Comparison of ENCODE assay signal across 7 mouse cellular contexts in genomic region chr7:100178891-100179233, GRCm38 (mm10). TPM values are rescaled to one million over a fixed set of nuclear protein-coding genes. Genes with fewer than 3 reads are reported as not detected.
A peak's percentile ranks its signal among the peaks of the same experiment; 100 is the strongest.
DNase-seq lines count a peak whose midpoint lies in the region; ATAC-seq and TF ChIP-seq lines count a peak whose summit lies in the region.

No protein-coding gene starts in this region.

- ATAC-seq in forebrain, embryonic 11.5 days (replicated peaks; ENCODE audit: low FRiP score): no peak
- no peak for ATAC-seq in limb, embryonic 11.5 days (ENCODE audit: insufficient number of reproducible peaks, low FRiP score, low TSS enrichment, low read depth)
- ATAC-seq in neural tube, embryonic 14.5 days (ENCODE audit: low read depth): no peak

- no peak for TF ChIP-seq CTCF in testis, adult 2 months (IDR thresholded peaks at IDR 0.05; ENCODE audit: control insufficient read depth, insufficient read depth, insufficient replicate concordance, low read depth, low read length)

- H3K4me2 ChIP-seq in forebrain, embryonic 11.5 days (ENCODE audit: low read depth, low read length, severe bottlenecking): peak overlapping the region; percentile 58
- peak overlapping the region; percentile 62 for H3K4me2 ChIP-seq in limb, embryonic 11.5 days (ENCODE audit: low read depth, severe bottlenecking)
- H3K4me2 ChIP-seq in neural tube, embryonic 14.5 days (ENCODE audit: low read depth, low read length): peak overlapping the region; percentile 62

- H3K4me1 ChIP-seq in testis, adult 2 months (ENCODE audit: control insufficient read depth, insufficient read depth, low read length): peaks cover 12% of the 10 kb centered on the region
- H3K4me1 ChIP-seq in forebrain, embryonic 11.5 days (replicated peaks; ENCODE audit: control insufficient read depth, insufficient read depth, low read length): peaks cover 7% of the 10 kb centered on the region
- H3K4me1 ChIP-seq in limb, embryonic 11.5 days (ENCODE audit: control insufficient read depth, insufficient read depth, low read length): peaks cover 3% of the 10 kb centered on the region; the same call in 1 of the 2 replicates
- H3K4me1 ChIP-seq in neural tube, embryonic 14.5 days (ENCODE audit: control insufficient read depth, insufficient read depth, low read length): peaks cover 9% of the 10 kb centered on the region; the same call in 1 of the 2 replicates

- H3K27me3 ChIP-seq in testis, adult 2 months (ENCODE audit: control insufficient read depth, insufficient read depth, low read length): peaks cover 7% of the 10 kb centered on the region
- peaks cover 26% of the 10 kb centered on the region for H3K27me3 ChIP-seq in forebrain, embryonic 11.5 days (ENCODE audit: control insufficient read depth, insufficient read depth, low read length)
- H3K27me3 ChIP-seq in limb, embryonic 11.5 days (ENCODE audit: control insufficient read depth, insufficient read depth, low read length): peaks cover 36% of the 10 kb centered on the region
- peaks cover 16% of the 10 kb centered on the region for H3K27me3 ChIP-seq in neural tube, embryonic 14.5 days (ENCODE audit: control insufficient read depth, insufficient read depth, low read length)

- H3K4me3 ChIP-seq in testis, adult 2 months (ENCODE audit: control insufficient read depth, low read depth, low read length): peak overlapping the region; percentile 85
- H3K4me3 ChIP-seq in forebrain, embryonic 11.5 days (ENCODE audit: low read depth, low read length): peak overlapping the region; percentile 28
- H3K4me3 ChIP-seq in limb, embryonic 11.5 days (ENCODE audit: low read depth, low read length): peak overlapping the region; percentile 32
- peak overlapping the region; percentile 29 for H3K4me3 ChIP-seq in neural tube, embryonic 14.5 days (ENCODE audit: low read depth, low read length)

- no peak overlapping the region for H3K27ac ChIP-seq in testis, adult 2 months (ENCODE audit: control insufficient read depth, insufficient read depth, low read depth, low read length)
- H3K27ac ChIP-seq in forebrain, embryonic 11.5 days (ENCODE audit: low read depth, low read length): no peak overlapping the region
- no peak overlapping the region for H3K27ac ChIP-seq in limb, embryonic 11.5 days (replicated peaks; ENCODE audit: low read depth, low read length)
- H3K27ac ChIP-seq in neural tube, embryonic 14.5 days (ENCODE audit: low read depth, low read length): no peak overlapping the region

- peak overlapping the region; percentile 29; the same call in 1 of the 2 replicates for H3K9ac ChIP-seq in forebrain, embryonic 11.5 days (ENCODE audit: low read length)
- H3K9ac ChIP-seq in limb, embryonic 11.5 days (ENCODE audit: low read length): no peak overlapping the region
- no peak overlapping the region for H3K9ac ChIP-seq in neural tube, embryonic 14.5 days (replicated peaks; ENCODE audit: low read depth, low read length)

- WGBS in forebrain, embryonic 11.5 days: 2% methylated on average over 15 of the region's 15 CpGs
- WGBS in limb, embryonic 11.5 days: 1% methylated on average over 15 of the region's 15 CpGs
- WGBS in neural tube, embryonic 14.5 days: 1% methylated on average over 15 of the region's 15 CpGs

- no peak for TF ChIP-seq POLR2A in testis, adult 2 months (IDR thresholded peaks at IDR 0.05; ENCODE audit: control insufficient read depth, low read depth, low read length)

- DNase-seq in testis, postnatal 10 days (ENCODE audit: low spot score): no peak
- peak; percentile 53 for DNase-seq in forebrain, embryonic 11.5 days (ENCODE audit: low spot score)
- DNase-seq in limb, embryonic 11.5 days (ENCODE audit: low spot score): no peak
- no peak for DNase-seq in left cerebral cortex, adult 18-20 months (ENCODE audit: low spot score in 2 of 2)
- no peak for DNase-seq in gastrocnemius, postnatal 10 days

- H3K36me3 ChIP-seq in testis, adult 2 months (ENCODE audit: control insufficient read depth, insufficient read depth, low read length): no peaks in the 10 kb centered on the region
- H3K36me3 ChIP-seq in forebrain, embryonic 11.5 days (ENCODE audit: control insufficient read depth, insufficient read depth, low read length): no peaks in the 10 kb centered on the region
- H3K36me3 ChIP-seq in limb, embryonic 11.5 days (ENCODE audit: control insufficient read depth, insufficient read depth, low read length): no peaks in the 10 kb centered on the region
- no peaks in the 10 kb centered on the region for H3K36me3 ChIP-seq in neural tube, embryonic 14.5 days (ENCODE audit: control insufficient read depth, insufficient read depth, low read length)

- H3K9me3 ChIP-seq in forebrain, embryonic 11.5 days (ENCODE audit: control insufficient read depth, low read length): no peaks in the 10 kb centered on the region
- H3K9me3 ChIP-seq in limb, embryonic 11.5 days (ENCODE audit: control insufficient read depth, low read length): no peaks in the 10 kb centered on the region
- no peaks in the 10 kb centered on the region for H3K9me3 ChIP-seq in neural tube, embryonic 14.5 days (ENCODE audit: control insufficient read depth, low read length)

RNA-seq across cellular contexts. Expression of gene Kcne3, which starts 2.6 kb away (rescaled TPM):
- polyA plus RNA-seq in testis, adult 2 months (2012; rRNA removed): 193 and 197 TPM in 2 replicates
- polyA plus RNA-seq in forebrain, embryonic 11.5 days (2014; fragmentation: Nextera tagmentation; extraction: Ambion mirVana): 3.3 and 4.1 TPM in 2 replicates
- 15.9 and 16.5 TPM in 2 replicates for polyA plus RNA-seq in limb, embryonic 11.5 days (2014; fragmentation: Nextera tagmentation; extraction: Ambion mirVana)
- 0.62 TPM in 1 of 2 replicates, not detected in the other for polyA plus RNA-seq in neural tube, embryonic 14.5 days (2014; fragmentation: Nextera tagmentation; extraction: Ambion mirVana)
- under 1 TPM in 1 of 2 experiments, not detected in 1; 0.37 TPM for total RNA-seq in left cerebral cortex, adult 18-20 months (2021)
- under 1 TPM; 0.70 to 0.84 TPM for total RNA-seq in gastrocnemius, postnatal 10 days (2021)

RNA-seq across cellular contexts. Expression of gene Lipt2, which starts 19.8 kb away (rescaled TPM):
- 2.2 TPM in 2 replicates for polyA plus RNA-seq in testis, adult 2 months (2012; rRNA removed)
- 20.4 and 22.5 TPM in 2 replicates for polyA plus RNA-seq in forebrain, embryonic 11.5 days (2014; fragmentation: Nextera tagmentation; extraction: Ambion mirVana)
- polyA plus RNA-seq in limb, embryonic 11.5 days (2014; fragmentation: Nextera tagmentation; extraction: Ambion mirVana): 27.2 and 28.9 TPM in 2 replicates
- polyA plus RNA-seq in neural tube, embryonic 14.5 days (2014; fragmentation: Nextera tagmentation; extraction: Ambion mirVana): 17.6 and 19.1 TPM in 2 replicates
- 1 to 10 TPM; 4.7 to 5.4 TPM for total RNA-seq in left cerebral cortex, adult 18-20 months (2021)
- total RNA-seq in gastrocnemius, postnatal 10 days (2021): 1 to 10 TPM; 5.6 to 6.3 TPM

RNA-seq across cellular contexts. Expression of gene Pgm2l1, which starts 48.3 kb away (rescaled TPM):
- polyA plus RNA-seq in testis, adult 2 months (2012; rRNA removed): 5.3 and 6.5 TPM in 2 replicates
- 5.2 and 6.2 TPM in 2 replicates for polyA plus RNA-seq in forebrain, embryonic 11.5 days (2014; fragmentation: Nextera tagmentation; extraction: Ambion mirVana)
- polyA plus RNA-seq in limb, embryonic 11.5 days (2014; fragmentation: Nextera tagmentation; extraction: Ambion mirVana): 4.5 and 4.6 TPM in 2 replicates
- 31.0 and 38.5 TPM in 2 replicates for polyA plus RNA-seq in neural tube, embryonic 14.5 days (2014; fragmentation: Nextera tagmentation; extraction: Ambion mirVana)
- 100 to 1,000 TPM; 250 to 271 TPM for total RNA-seq in left cerebral cortex, adult 18-20 months (2021)
- total RNA-seq in gastrocnemius, postnatal 10 days (2021): 10 to 100 TPM; 11.4 to 11.5 TPM

RNA-seq across cellular contexts. Expression of gene Pold3, which starts 57.5 kb away (rescaled TPM):
- 50.6 and 51.6 TPM in 2 replicates for polyA plus RNA-seq in testis, adult 2 months (2012; rRNA removed)
- polyA plus RNA-seq in forebrain, embryonic 11.5 days (2014; fragmentation: Nextera tagmentation; extraction: Ambion mirVana): 116 and 121 TPM in 2 replicates
- 96.4 and 100 TPM in 2 replicates for polyA plus RNA-seq in limb, embryonic 11.5 days (2014; fragmentation: Nextera tagmentation; extraction: Ambion mirVana)
- polyA plus RNA-seq in neural tube, embryonic 14.5 days (2014; fragmentation: Nextera tagmentation; extraction: Ambion mirVana): 42.8 and 44.2 TPM in 2 replicates
- 10 to 100 TPM; 33.4 to 38.0 TPM for total RNA-seq in left cerebral cortex, adult 18-20 months (2021)
- total RNA-seq in gastrocnemius, postnatal 10 days (2021): 10 to 100 TPM in 1 of 2 experiments, 1 to 10 TPM in 1; 8.8 to 14.2 TPM

Comparison
In these comparisons a context has a peak if more than half of its experiments do, and no peak if none do; other contexts are left out.
1. H3K4me3 ChIP-seq: peak in every context shown above with its lines; median percentile 85 in testis, adult 2 months; 32 in limb, embryonic 11.5 days; 29 in neural tube, embryonic 14.5 days; 28 in forebrain, embryonic 11.5 days.
2. RNA of gene Kcne3, which starts 2.6 kb away (polyA plus RNA-seq): 193 to 197 TPM in testis, adult 2 months; 15.9 to 16.5 TPM in limb, embryonic 11.5 days, 3.3 to 4.1 TPM in forebrain, embryonic 11.5 days and 0.62 TPM in neural tube, embryonic 14.5 days; every median in the first group is over 10 times any median in the second.
3. Peak in every context shown above with its lines, with median percentiles within 50 percentile points of each other: H3K4me2 ChIP-seq.